Mouse (Mus musculus) bone marrow macrophage, adult 2 months (primary cell): ENCODE results near the gene Rasgrp2. TPM values are rescaled to one million over a fixed set of nuclear protein-coding genes. Genes with fewer than 3 reads are reported as not detected.

Experiments
- H3K27ac ChIP-seq: 2 replicates; pipeline ENCODE4 v1.5.1; 2012; ENCODE audit warnings: low read depth, low read length; ENCODE audit not compliant: insufficient read depth
- H3K4me1 ChIP-seq: 2 replicates; pipeline ENCODE4 v1.6.1; 2012; ENCODE audit warnings: low read length; ENCODE audit not compliant: control insufficient read depth, insufficient read depth
- H3K4me3 ChIP-seq: 2 replicates; pipeline ENCODE4 v1.5.1; 2012; ENCODE audit warnings: mild to moderate bottlenecking, low read length, moderate library complexity; ENCODE audit not compliant: insufficient read depth
- CTCF ChIP-seq: IDR thresholded peaks from 2 replicates; pipeline ENCODE4 v1.5.1; 2012; ENCODE audit warnings: low read depth, mild to moderate bottlenecking, low read length, moderate library complexity
- POLR2A ChIP-seq: IDR thresholded peaks from 2 replicates; pipeline ENCODE4 v1.6.1; 2012; ENCODE audit warnings: mild to moderate bottlenecking, low read depth, low read length, borderline replicate concordance
- polyA plus RNA-seq: library from polyadenylated mRNA; stranded (reverse); fragments of >200 nt; gene quantifications from 2 replicates; pipeline ENCODE4 v1.2.4, GENCODE M21; 2012; ENCODE audit not compliant: missing spikeins, insufficient read depth, insufficient read length

The Rasgrp2 gene
- polyA plus RNA-seq, 1 experiment, result 7.7 TPM

- H3K27ac ChIP-seq, result no peak overlapping the region
- no peak for TF ChIP-seq CTCF
- no peak for TF ChIP-seq POLR2A
- no peak overlapping the region for H3K4me3 ChIP-seq
- H3K4me1 ChIP-seq, result no peaks in the 10 kb centered on the region
Observed at GRCm38 (mm10) chr19:6393637-6394036, 5.5 kb upstream of the Rasgrp2 start.

- H3K4me3 ChIP-seq, result no peak overlapping the region
- H3K27ac ChIP-seq, result no peak overlapping the region
- TF ChIP-seq CTCF, result no peak
- TF ChIP-seq POLR2A, result no peak
- H3K4me1 ChIP-seq, result 0 out of 2 replicates have a peak, but pooled peaks cover 3% of the 10 kb centered on the region
Observed at GRCm38 (mm10) chr19:6396237-6396636, 2.9 kb upstream of the Rasgrp2 start.

- Histone ChIP-seq H3K4me1 (peaks cover 9% of the 10 kb centered on the region), H3K27ac (no peak overlapping the region), H3K4me3 (no peak overlapping the region)
- TF ChIP-seq CTCF (no peak), POLR2A (no peak)
Observed at GRCm38 (mm10) chr19:6397582-6398249, 1.4 kb upstream of the Rasgrp2 start.

- no peak for TF ChIP-seq POLR2A
- no peak for TF ChIP-seq CTCF
- Histone ChIP-seq H3K27ac (no peak overlapping the region), H3K4me1 (peaks cover 9% of the 10 kb centered on the region), H3K4me3 (peak overlapping the region; percentile 48)
Observed at GRCm38 (mm10) chr19:6398447-6399284, 474 bp upstream of the Rasgrp2 start.

GRCm38 (mm10) chr19:6400096-6401086 is 1.3 kb downstream of the Rasgrp2 start:
- Histone ChIP-seq H3K4me3 (no peak overlapping the region), H3K4me1 (peaks cover 9% of the 10 kb centered on the region), H3K27ac (no peak overlapping the region)
- TF ChIP-seq CTCF (no peak), POLR2A (no peak)

GRCm38 (mm10) chr19:6401131-6401815 is 2.1 kb downstream of the Rasgrp2 start:
- Histone ChIP-seq H3K4me3 (peak overlapping the region; percentile 56), H3K4me1 (peaks cover 9% of the 10 kb centered on the region), H3K27ac (no peak overlapping the region)
- no peak for TF ChIP-seq POLR2A
- peak; percentile 61 for TF ChIP-seq CTCF

GRCm38 (mm10) chr19:6401951-6402350 is 2.8 kb downstream of the Rasgrp2 start:
- TF ChIP-seq POLR2A, result no peak
- TF ChIP-seq CTCF, result no peak
- Histone ChIP-seq H3K4me1 (peaks cover 9% of the 10 kb centered on the region), H3K4me3 (peak overlapping the region; percentile 56), H3K27ac (no peak overlapping the region)

GRCm38 (mm10) chr19:6403869-6404268 is 4.7 kb downstream of the Rasgrp2 start:
- H3K27ac ChIP-seq, result no peak overlapping the region
- no peak for TF ChIP-seq POLR2A
- no peak for TF ChIP-seq CTCF
- no peak overlapping the region for H3K4me3 ChIP-seq
- H3K4me1 ChIP-seq, result peaks cover 9% of the 10 kb centered on the region

GRCm38 (mm10) chr19:6405433-6405832 is 6.3 kb downstream of the Rasgrp2 start:
- Histone ChIP-seq H3K27ac (no peak overlapping the region), H3K4me3 (no peak overlapping the region), H3K4me1 (peaks cover 9% of the 10 kb centered on the region)
- TF ChIP-seq CTCF, result no peak
- no peak for TF ChIP-seq POLR2A
